Mouse (Mus musculus) neural tube, embryonic 12.5 days (tissue): Measurements from ENCODE around the gene Zbtb17. TPM values are rescaled to one million over a fixed set of nuclear protein-coding genes. Genes with fewer than 3 reads are reported as not detected.
A peak's percentile ranks its signal among the peaks of the same experiment; 100 is the strongest.

ENCODE experiments used
- ATAC-seq: fragments of 200-750 bp; cut with Nextera tagmentation; 2 replicates; pipeline ENCODE4 v1.8.0; 2017; ENCODE audit warnings: low read depth, mild to moderate bottlenecking, moderate TSS enrichment, moderate library complexity; ENCODE audit not compliant: low FRiP score
- H3K27ac ChIP-seq: fragments of 300-500 bp; sonication (generic); 2 replicates; pipeline ENCODE4 v1.5.1; 2016
- H3K27me3 ChIP-seq: fragments of 300-500 bp; sonication (generic); replicated peaks from 2 replicates; pipeline ENCODE4 v1.6.1; 2016; ENCODE audit warnings: mild to moderate bottlenecking
- H3K36me3 ChIP-seq: fragments of 300-500 bp; sonication (generic); 2 replicates; pipeline ENCODE4 v1.6.1; 2016; ENCODE audit warnings: mild to moderate bottlenecking
- H3K4me1 ChIP-seq: fragments of 300-500 bp; sonication (generic); 2 replicates; pipeline ENCODE4 v1.6.1; 2016
- H3K4me2 ChIP-seq: fragments of 300-500 bp; sonication (generic); replicated peaks from 2 replicates; pipeline ENCODE4 v1.6.1; 2016; ENCODE audit warnings: mild to moderate bottlenecking
- H3K4me3 ChIP-seq: fragments of 300-500 bp; sonication (generic); 2 replicates; pipeline ENCODE4 v1.5.1; 2016
- H3K9ac ChIP-seq: fragments of 300-500 bp; sonication (generic); 2 replicates; pipeline ENCODE4 v1.6.1; 2016; ENCODE audit warnings: mild to moderate bottlenecking
- H3K9me3 ChIP-seq: fragments of 300-500 bp; sonication (generic); 2 replicates; pipeline ENCODE4 v1.6.1; 2016; ENCODE audit warnings: mild to moderate bottlenecking
- WGBS: fragments of 180-500 bp; shearing (Covaris S2); methylation state at CpG from one replicate; pipeline ENCODE4 v1.1.7; 2016; 5-methylcytosine and 5-hydroxymethylcytosine counted together
- polyA plus RNA-seq: library from polyadenylated mRNA; unstranded; fragments of >200 nt; fragmentation: Nextera tagmentation; extraction: Ambion mirVana; gene quantifications from 2 replicates; pipeline ENCODE4 v1.2.1, GENCODE M21; 2016

The Zbtb17 gene
- polyA plus RNA-seq, 1 experiment from 2014 or later, result 51.6 TPM

GRCm38 (mm10) chr4:141419398-141420191, 24.9 kb upstream of the Zbtb17 start:
- Histone ChIP-seq H3K27ac (no peak overlapping the region), H3K27me3 (peaks cover 16% of the 10 kb centered on the region; the same call in 1 of the 2 replicates), H3K4me3 (no peak overlapping the region), H3K4me2 (no peak overlapping the region), H3K9me3 (0 out of 2 replicates have a peak, but pooled peaks cover 4% of the 10 kb centered on the region), H3K4me1 (no peaks in the 10 kb centered on the region), H3K9ac (no peak overlapping the region), H3K36me3 (no peaks in the 10 kb centered on the region)
- no peak for ATAC-seq
- 69% methylated on average over 27 of the region's 27 CpGs for WGBS

DNA sequence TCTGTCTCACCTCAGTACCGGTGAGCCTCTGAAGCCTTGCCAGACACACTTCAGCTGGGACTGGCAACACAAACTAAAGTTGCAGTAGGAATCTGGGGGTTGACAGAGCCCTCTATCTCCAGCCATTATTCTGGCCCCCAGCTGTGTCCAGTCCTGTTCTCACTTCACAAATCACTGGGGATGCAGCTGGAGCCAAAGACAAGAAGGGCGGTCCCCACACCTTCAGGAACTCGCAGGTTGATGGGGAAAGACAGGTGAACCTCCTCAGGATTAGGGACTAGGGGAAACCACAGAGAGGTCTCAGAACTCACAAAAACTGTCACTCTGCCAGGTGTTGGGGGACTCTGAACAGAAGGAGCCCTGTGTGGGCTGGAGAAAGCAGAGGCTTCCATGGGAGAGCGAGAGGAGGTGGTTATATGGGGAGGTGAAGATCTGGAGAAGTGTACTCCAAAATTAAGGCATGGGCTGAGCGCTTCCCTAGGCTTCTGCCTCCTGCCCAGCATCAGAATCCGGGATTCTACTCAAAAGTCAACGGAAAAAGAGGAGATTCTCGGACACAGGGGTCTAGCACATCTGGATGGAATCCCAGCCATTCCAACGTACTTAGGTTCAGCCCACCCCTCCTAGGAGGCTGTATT, 24.1 kb upstream of the Zbtb17 start, which contains the start of gene Hspb7:
TSS of gene Hspb7 (plus strand) at position 588 of the 638 bp plus-strand sequence.
- Histone ChIP-seq H3K9me3 (0 out of 2 replicates have a peak, but pooled peaks cover 4% of the 10 kb centered on the region), H3K4me2 (no peak within 1 kb of the TSS), H3K4me1 (0 out of 2 replicates have a peak, but pooled peaks cover 1% of the 10 kb centered on the region), H3K27me3 (peaks cover 23% of the 10 kb centered on the region), H3K4me3 (no peak within 1 kb of the TSS), H3K36me3 (no peaks in the 10 kb centered on the region), H3K9ac (no peak within 1 kb of the TSS), H3K27ac (no peak within 1 kb of the TSS)
- ATAC-seq, result no peak
- 60% methylated on average over 9 of the region's 9 CpGs for WGBS

GRCm38 (mm10) chr4:141420886-141421285, 23.6 kb upstream of the Zbtb17 start:
- 0 out of 2 replicates have a peak, but pooled peaks cover 4% of the 10 kb centered on the region for H3K9me3 ChIP-seq
- H3K36me3 ChIP-seq, result no peaks in the 10 kb centered on the region
- H3K27me3 ChIP-seq, result peaks cover 28% of the 10 kb centered on the region
- H3K4me2 ChIP-seq, result no peak overlapping the region
- H3K4me1 ChIP-seq, result peaks cover 7% of the 10 kb centered on the region; the same call in 1 of the 2 replicates
- H3K27ac ChIP-seq, result no peak overlapping the region
- no peak overlapping the region for H3K9ac ChIP-seq
- WGBS, result 57% methylated on average over 9 of the region's 9 CpGs
- no peak overlapping the region for H3K4me3 ChIP-seq
- no peak for ATAC-seq

DNA sequence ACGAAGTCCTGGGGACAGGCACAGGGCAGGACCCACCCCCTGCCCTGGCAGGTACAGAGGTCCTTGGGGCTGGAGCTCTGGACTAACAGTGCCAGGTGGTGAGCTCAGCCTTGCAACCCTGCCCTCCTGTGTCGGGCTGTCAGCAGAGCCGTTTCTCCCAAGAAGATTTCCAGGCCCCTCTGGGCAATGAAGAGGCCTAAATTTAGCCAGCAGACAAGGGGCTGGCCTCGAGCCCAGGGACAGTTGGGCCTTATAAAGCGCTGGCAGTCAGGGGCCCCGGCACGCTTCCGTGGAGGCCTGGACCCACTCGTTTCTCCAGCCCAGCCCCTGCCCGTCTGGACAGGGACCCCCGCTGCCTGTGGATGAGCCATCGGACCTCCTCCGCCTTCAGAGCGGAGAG, 23.0 kb upstream of the Zbtb17 start:
- H3K4me2 ChIP-seq, result no peak overlapping the region
- H3K27ac ChIP-seq, result no peak overlapping the region
- 0 out of 2 replicates have a peak, but pooled peaks cover 4% of the 10 kb centered on the region for H3K9me3 ChIP-seq
- peaks cover 10% of the 10 kb centered on the region; the same call in 1 of the 2 replicates for H3K4me1 ChIP-seq
- ATAC-seq, result no peak
- H3K4me3 ChIP-seq, result no peak overlapping the region
- no peaks in the 10 kb centered on the region for H3K36me3 ChIP-seq
- 65% methylated on average over 14 of the region's 14 CpGs for WGBS
- H3K9ac ChIP-seq, result no peak overlapping the region
- peaks cover 34% of the 10 kb centered on the region for H3K27me3 ChIP-seq

DNA sequence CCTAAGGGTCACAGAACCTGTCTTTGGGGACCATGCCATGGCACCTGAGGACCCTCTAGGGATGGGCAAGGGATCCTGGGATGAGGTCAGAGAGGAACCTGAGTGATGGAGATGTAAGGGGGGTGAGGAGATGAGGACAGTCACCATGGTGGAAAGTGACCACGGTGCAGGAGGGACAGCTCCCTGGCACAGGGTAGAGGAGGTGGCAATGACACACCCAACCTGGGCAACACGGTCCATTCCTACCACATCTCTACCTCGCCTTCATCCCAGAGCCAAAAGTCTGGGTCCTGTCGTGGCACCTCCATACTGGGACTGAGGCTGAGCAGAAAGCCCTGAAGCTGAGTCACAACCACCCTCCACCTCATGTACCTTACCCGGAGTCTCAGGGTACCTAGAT, 21.6 kb upstream of the Zbtb17 start:
- Histone ChIP-seq H3K9ac (no peak overlapping the region), H3K36me3 (no peaks in the 10 kb centered on the region), H3K27ac (no peak overlapping the region), H3K4me2 (no peak overlapping the region), H3K27me3 (peaks cover 37% of the 10 kb centered on the region), H3K9me3 (no peaks in the 10 kb centered on the region), H3K4me1 (peaks cover 10% of the 10 kb centered on the region; the same call in 1 of the 2 replicates), H3K4me3 (no peak overlapping the region)
- WGBS, result 85% methylated on average over 5 of the region's 5 CpGs
- ATAC-seq, result no peak

DNA sequence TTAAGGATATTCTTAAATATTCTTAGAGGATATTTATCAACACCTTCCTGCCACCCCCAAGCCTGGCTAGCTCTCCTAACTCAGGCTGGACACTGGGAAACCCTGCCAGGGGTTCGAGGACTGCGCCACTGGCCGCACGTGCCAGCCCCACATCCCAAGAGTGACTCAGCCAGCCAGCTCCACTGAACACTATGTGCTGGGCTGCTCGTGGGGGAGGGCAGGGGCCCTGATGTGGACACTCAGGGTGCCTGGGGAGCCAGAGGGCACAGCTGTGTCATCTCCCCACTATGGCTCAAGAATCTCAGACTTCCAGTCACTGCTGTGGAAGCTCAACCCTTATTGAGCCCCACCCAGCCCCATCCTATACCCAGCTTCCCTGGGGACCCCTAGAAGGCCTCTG, 21.2 kb upstream of the Zbtb17 start:
- peaks cover 10% of the 10 kb centered on the region; the same call in 1 of the 2 replicates for H3K4me1 ChIP-seq
- H3K27ac ChIP-seq, result no peak overlapping the region
- no peak overlapping the region for H3K4me2 ChIP-seq
- WGBS, result 83% methylated on average over 5 of the region's 5 CpGs
- no peak overlapping the region for H3K9ac ChIP-seq
- peaks cover 37% of the 10 kb centered on the region for H3K27me3 ChIP-seq
- ATAC-seq, result no peak
- H3K36me3 ChIP-seq, result no peaks in the 10 kb centered on the region
- H3K4me3 ChIP-seq, result no peak overlapping the region
- no peaks in the 10 kb centered on the region for H3K9me3 ChIP-seq

DNA sequence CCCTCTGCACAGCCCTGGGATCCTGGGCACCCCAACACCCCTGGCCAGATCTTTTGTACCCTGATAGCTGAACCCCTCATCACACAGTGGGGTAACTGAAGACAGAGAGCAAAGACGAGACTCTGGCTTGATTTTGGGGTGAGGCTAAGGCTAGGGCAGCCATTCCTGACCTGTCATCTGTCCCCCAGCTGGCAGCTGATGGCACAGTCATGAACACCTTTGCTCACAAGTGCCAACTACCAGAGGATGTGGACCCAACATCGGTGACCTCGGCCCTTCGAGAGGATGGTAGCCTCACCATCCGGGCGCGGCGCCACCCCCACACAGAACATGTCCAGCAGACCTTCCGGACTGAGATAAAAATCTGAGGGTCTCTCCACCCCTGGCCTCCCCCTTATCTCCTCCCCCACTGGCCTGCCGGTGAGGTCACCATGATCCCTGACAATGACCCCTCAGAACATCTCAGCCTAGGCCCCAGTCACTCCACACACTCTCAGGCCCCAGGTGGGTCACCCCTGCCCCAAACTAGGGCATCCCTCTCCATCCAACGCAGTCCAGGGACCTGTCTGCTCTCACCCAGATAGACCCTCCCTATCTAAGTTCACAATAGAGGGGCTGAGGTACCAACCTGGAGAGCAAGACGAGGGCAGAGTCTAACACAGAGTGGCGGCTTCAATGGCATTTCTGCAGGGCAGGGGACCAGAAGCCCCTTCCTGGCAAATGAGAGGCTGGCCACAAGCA, 20.6 kb upstream of the Zbtb17 start:
- H3K27me3 ChIP-seq, result peaks cover 37% of the 10 kb centered on the region
- WGBS, result 89% methylated on average over 13 of the region's 13 CpGs
- ATAC-seq, result no peak
- H3K4me2 ChIP-seq, result no peak overlapping the region
- H3K9me3 ChIP-seq, result no peaks in the 10 kb centered on the region
- no peak overlapping the region for H3K27ac ChIP-seq
- no peaks in the 10 kb centered on the region for H3K36me3 ChIP-seq
- no peak overlapping the region for H3K4me3 ChIP-seq
- peaks cover 10% of the 10 kb centered on the region; the same call in 1 of the 2 replicates for H3K4me1 ChIP-seq
- H3K9ac ChIP-seq, result no peak overlapping the region

DNA sequence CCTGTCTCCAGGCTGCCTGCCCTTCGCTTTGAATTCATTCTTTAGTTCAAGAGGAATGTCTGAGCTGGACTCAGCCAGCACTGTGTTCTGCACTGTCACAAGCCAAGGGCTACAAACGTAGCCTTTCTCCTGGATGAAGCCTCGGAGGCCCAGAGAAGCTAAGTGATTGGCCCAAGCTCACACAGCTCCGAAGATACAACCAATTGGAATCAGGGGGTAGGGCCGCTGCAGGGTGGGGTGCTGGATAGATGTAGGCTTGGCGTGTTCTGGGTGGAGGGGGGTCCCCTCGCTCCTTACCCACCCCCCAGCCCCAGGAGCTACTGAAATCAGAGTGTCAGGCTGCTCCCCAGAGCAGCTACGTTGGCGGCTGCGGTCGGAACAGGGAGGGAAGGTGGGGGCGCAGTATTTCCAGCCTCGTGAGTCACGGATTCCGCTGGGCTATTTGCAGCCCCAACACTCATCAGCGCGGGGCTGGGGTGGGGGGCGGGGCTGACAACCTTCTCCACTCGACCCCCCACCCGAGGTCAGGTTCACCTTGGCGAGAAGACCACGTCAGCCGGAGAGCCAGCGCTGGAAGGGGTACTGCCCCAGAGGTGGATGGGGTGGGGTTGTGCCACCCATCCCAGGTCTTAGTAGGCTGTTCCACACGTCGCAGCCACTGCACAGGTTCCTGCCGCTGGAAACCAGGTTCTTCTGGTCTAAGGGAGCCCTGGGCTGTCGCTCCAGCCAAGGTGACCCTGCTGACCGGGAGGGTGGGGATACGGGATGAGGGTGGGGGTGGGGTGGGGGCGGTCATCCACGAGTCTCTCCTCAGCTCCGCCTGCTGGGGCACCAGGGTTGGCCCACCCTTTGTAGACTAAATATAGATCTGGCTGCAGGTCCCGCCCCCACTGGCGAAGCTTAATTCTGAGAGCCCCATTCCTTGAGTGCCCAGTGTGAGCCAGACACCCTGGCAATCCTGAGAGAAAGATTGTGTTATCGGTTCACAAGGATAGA, 18.7 kb upstream of the Zbtb17 start:
- Histone ChIP-seq H3K4me3 (peak overlapping the region; percentile 39), H3K36me3 (no peaks in the 10 kb centered on the region), H3K4me2 (peak overlapping the region; percentile 64), H3K9ac (peak overlapping the region; percentile 44), H3K27me3 (peaks cover 37% of the 10 kb centered on the region), H3K4me1 (peaks cover 10% of the 10 kb centered on the region; the same call in 1 of the 2 replicates), H3K27ac (no peak overlapping the region), H3K9me3 (no peaks in the 10 kb centered on the region)
- WGBS, result 5% methylated on average over 36 of the region's 36 CpGs
- peak; percentile 76 for ATAC-seq

DNA sequence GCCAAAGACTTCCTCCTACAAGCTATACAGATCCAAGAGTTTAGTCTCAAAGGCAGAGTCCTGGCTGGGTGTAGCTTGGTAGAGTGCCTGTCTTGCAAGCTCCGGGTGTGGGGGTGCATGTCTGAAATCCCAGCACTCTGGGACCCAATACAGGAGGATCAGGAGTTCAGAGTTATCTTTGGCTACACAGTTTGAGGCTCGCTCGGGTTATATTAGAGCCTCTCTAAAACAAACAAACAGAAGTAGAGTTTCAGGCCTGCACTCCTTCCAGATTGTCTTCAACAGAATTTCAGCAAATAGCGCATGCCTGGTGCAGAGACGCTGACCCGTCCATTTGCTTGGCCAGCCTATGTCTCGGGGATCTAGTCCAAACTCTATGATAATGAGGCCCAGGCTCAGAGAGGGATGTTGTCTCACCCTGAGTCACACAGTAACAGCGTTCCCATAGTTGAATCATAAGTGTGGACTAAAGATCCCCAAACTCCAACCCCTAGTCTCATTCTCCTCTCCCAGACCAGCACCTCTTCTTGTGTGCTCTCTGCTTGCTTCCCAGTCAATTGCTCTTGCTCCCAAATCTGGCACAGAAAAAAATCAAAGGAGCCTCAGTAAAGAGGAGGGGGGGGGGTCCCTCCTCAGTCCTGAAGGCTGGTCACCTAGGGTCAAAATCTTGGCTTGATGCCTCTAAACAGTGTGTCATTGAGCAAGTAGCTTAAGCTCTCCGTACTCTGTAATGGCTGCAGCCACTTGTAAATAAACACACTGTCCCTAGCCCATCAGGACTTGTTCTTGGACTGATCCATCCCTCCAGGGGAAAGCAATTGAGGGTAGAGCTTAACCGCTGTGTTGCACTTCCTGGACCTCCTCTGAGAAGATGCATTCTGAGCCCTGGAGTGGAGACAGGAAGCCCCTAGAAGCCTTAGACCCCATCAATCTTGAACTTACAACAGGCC, 17.4 kb upstream of the Zbtb17 start:
- Histone ChIP-seq H3K9me3 (no peaks in the 10 kb centered on the region), H3K27ac (no peak overlapping the region), H3K36me3 (no peaks in the 10 kb centered on the region), H3K27me3 (peaks cover 35% of the 10 kb centered on the region), H3K4me1 (peaks cover 10% of the 10 kb centered on the region; the same call in 1 of the 2 replicates), H3K4me3 (no peak overlapping the region), H3K9ac (no peak overlapping the region), H3K4me2 (no peak overlapping the region)
- WGBS, result 84% methylated on average over 10 of the region's 10 CpGs
- no peak for ATAC-seq

DNA sequence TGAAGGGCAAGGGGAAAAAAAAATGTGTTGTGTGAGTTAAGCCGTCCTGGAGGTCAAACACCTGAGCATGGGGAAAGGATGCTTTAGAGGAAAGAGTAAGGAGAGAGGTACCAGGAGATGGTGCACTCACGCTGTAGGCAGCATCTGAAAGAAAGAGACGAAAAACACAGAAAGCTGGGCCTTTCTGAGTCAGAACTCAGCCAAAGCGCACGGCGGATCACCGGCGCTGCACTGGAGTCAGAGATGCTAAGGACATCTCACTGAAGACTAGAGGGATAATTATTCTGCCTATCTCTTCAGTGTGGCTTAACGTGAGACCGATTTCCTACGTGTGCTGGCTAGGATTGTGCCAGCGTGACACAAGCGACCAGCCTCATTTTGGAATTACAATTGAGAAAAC, 16.5 kb upstream of the Zbtb17 start:
- 86% methylated on average over 13 of the region's 13 CpGs for WGBS
- Histone ChIP-seq H3K9ac (no peak overlapping the region), H3K4me2 (no peak overlapping the region), H3K27me3 (peaks cover 35% of the 10 kb centered on the region), H3K9me3 (no peaks in the 10 kb centered on the region), H3K4me1 (peaks cover 10% of the 10 kb centered on the region; the same call in 1 of the 2 replicates), H3K27ac (no peak overlapping the region), H3K4me3 (no peak overlapping the region), H3K36me3 (no peaks in the 10 kb centered on the region)
- ATAC-seq, result no peak
